Comparison of ENCODE assay signal across 10 mouse cellular contexts in genomic region chr5:47979371-47979770, GRCm38 (mm10). TPM values are rescaled to one million over a fixed set of nuclear protein-coding genes. Genes with fewer than 3 reads are reported as not detected.
DNase-seq lines count a peak whose midpoint lies in the region; ATAC-seq and TF ChIP-seq lines count a peak whose summit lies in the region.
"Had no signal": no experiment of that assay in that cellular context is flagged by ENCODE, and none has a peak within 500 bp of the region (broad histone marks: within the 10 kb centered on the region; RNA-seq: fewer than 3 reads in every experiment).

No protein-coding gene starts in this region.

- H3K27me3 ChIP-seq in hindbrain, postnatal 0 days (ENCODE audit: insufficient read depth, low read length), result no peaks in the 10 kb centered on the region
- no peaks in the 10 kb centered on the region for H3K27me3 ChIP-seq in hindbrain, embryonic 16.5 days (replicated peaks; ENCODE audit: control insufficient read depth, insufficient read depth, low read length)
- peaks cover 12% of the 10 kb centered on the region for H3K27me3 ChIP-seq in small intestine, adult 2 months (ENCODE audit: control insufficient read depth, insufficient read depth, low read length)
- peaks cover 4% of the 10 kb centered on the region for H3K27me3 ChIP-seq in hindbrain, embryonic 12.5 days

- H3K4me1 ChIP-seq in hindbrain, postnatal 0 days (ENCODE audit: insufficient read depth, low read length), result 0 out of 2 replicates have a peak, but pooled peaks cover 3% of the 10 kb centered on the region
- H3K4me1 ChIP-seq in hindbrain, embryonic 16.5 days (ENCODE audit: control insufficient read depth, insufficient read depth, low read depth, low read length), result no peaks in the 10 kb centered on the region
- H3K4me1 ChIP-seq in small intestine, adult 2 months (ENCODE audit: control insufficient read depth, insufficient read depth, insufficient read length, low read length), result peaks cover 10% of the 10 kb centered on the region
- peaks cover 8% of the 10 kb centered on the region for H3K4me1 ChIP-seq in hindbrain, embryonic 12.5 days

- H3K9me3 ChIP-seq in hindbrain, postnatal 0 days (ENCODE audit: low read length), result no peaks in the 10 kb centered on the region
- no peaks in the 10 kb centered on the region for H3K9me3 ChIP-seq in hindbrain, embryonic 16.5 days (ENCODE audit: control insufficient read depth, low read length)
- no peaks in the 10 kb centered on the region for H3K9me3 ChIP-seq in hindbrain, embryonic 12.5 days (replicated peaks)
- H3K9me3 ChIP-seq: intestine, embryonic 15.5 days; limb, embryonic 15.5 days had no signal

- no peak overlapping the region for H3K9ac ChIP-seq in hindbrain, postnatal 0 days (replicated peaks; ENCODE audit: low read length)
- H3K9ac ChIP-seq in hindbrain, embryonic 16.5 days (ENCODE audit: low read depth, low read length), result no peak overlapping the region
- H3K9ac ChIP-seq in hindbrain, embryonic 12.5 days, result no peak overlapping the region
- H3K9ac ChIP-seq: intestine, embryonic 15.5 days; limb, embryonic 15.5 days had no signal

- intact Hi-C loops in left cerebral cortex, postnatal 36 days (cut with DNase I), result no loop called here

- H3K4me2 ChIP-seq in hindbrain, postnatal 0 days (ENCODE audit: low read depth, low read length), result no peak overlapping the region
- H3K4me2 ChIP-seq in hindbrain, embryonic 16.5 days (ENCODE audit: low read length), result no peak overlapping the region
- no peak overlapping the region for H3K4me2 ChIP-seq in hindbrain, embryonic 12.5 days (replicated peaks)
- H3K4me2 ChIP-seq: intestine, embryonic 15.5 days; limb, embryonic 15.5 days had no signal

- TF ChIP-seq POLR2A in small intestine, adult 2 months (IDR thresholded peaks at IDR 0.05; ENCODE audit: low read depth, low read length), result no peak

- ATAC-seq in hindbrain, postnatal 0 days, result no peak
- ATAC-seq in hindbrain, embryonic 16.5 days, result no peak
- ATAC-seq in hindbrain, embryonic 12.5 days (ENCODE audit: low FRiP score), result no peak
- ATAC-seq: intestine, embryonic 15.5 days had no signal

- no peak overlapping the region for H3K4me3 ChIP-seq in hindbrain, postnatal 0 days (ENCODE audit: low read length)
- H3K4me3 ChIP-seq in hindbrain, embryonic 16.5 days (ENCODE audit: low read length), result no peak overlapping the region
- no peak overlapping the region for H3K4me3 ChIP-seq in small intestine, adult 2 months (ENCODE audit: low read depth, low read length)
- no peak overlapping the region for H3K4me3 ChIP-seq in hindbrain, embryonic 12.5 days
- H3K4me3 ChIP-seq: intestine, embryonic 15.5 days; limb, embryonic 15.5 days had no signal

- DNase-seq in hindbrain, postnatal 0 days (ENCODE audit: low spot score), result peak; percentile 55
- DNase-seq in thymus, postnatal 4 days, result peak; percentile 11
- DNase-seq in thymus, postnatal 0 days (ENCODE audit: low spot score), result no peak
- DNase-seq in embryo, embryonic 10.5 days (ENCODE audit: low spot score), result peak; percentile 65
- no peak for DNase-seq in left cerebral cortex, postnatal 36 days (ENCODE audit: low spot score in 2 of 2)

- no peak overlapping the region for H3K27ac ChIP-seq in hindbrain, postnatal 0 days
- no peak overlapping the region for H3K27ac ChIP-seq in hindbrain, embryonic 16.5 days (ENCODE audit: low read depth, low read length)
- no peak overlapping the region for H3K27ac ChIP-seq in small intestine, adult 2 months (ENCODE audit: insufficient read depth, low read depth, low read length)
- H3K27ac ChIP-seq in hindbrain, embryonic 12.5 days, result no peak overlapping the region
- H3K27ac ChIP-seq: intestine, embryonic 15.5 days; limb, embryonic 15.5 days had no signal

- no peaks in the 10 kb centered on the region for H3K36me3 ChIP-seq in hindbrain, postnatal 0 days (ENCODE audit: insufficient read depth, low read length)
- H3K36me3 ChIP-seq in hindbrain, embryonic 16.5 days (ENCODE audit: control insufficient read depth, insufficient read depth, low read length), result no peaks in the 10 kb centered on the region
- no peaks in the 10 kb centered on the region for H3K36me3 ChIP-seq in small intestine, adult 2 months (ENCODE audit: control insufficient read depth, insufficient read depth, low read length)
- H3K36me3 ChIP-seq in hindbrain, embryonic 12.5 days, result no peaks in the 10 kb centered on the region
- H3K36me3 ChIP-seq: intestine, embryonic 15.5 days; limb, embryonic 15.5 days had no signal

- TF ChIP-seq CTCF in hindbrain, postnatal 0 days (IDR thresholded peaks at IDR 0.05; ENCODE audit: low read depth), result peak; percentile 65
- TF ChIP-seq CTCF in small intestine, adult 2 months (IDR thresholded peaks at IDR 0.05; ENCODE audit: extremely low read depth, insufficient read length, insufficient replicate concordance, low read depth, low read length), result peak; percentile 23; the same call in 1 of the 2 replicates

- 51% methylated on average over 4 of the region's 4 CpGs for WGBS in hindbrain, postnatal 0 days
- WGBS in hindbrain, embryonic 16.5 days, result 40% methylated on average over 4 of the region's 4 CpGs
- whole genome bisulfite sequencing in small intestine, adult 2 months, result 13% methylated on average over 4 of the region's 4 CpGs
- WGBS in hindbrain, embryonic 12.5 days, result 38% methylated on average over 4 of the region's 4 CpGs

RNA-seq across cellular contexts. Expression of gene Slit2, which starts 3.6 kb away (rescaled TPM):
- 35.7 and 38.8 TPM in 2 replicates for total RNA-seq in hindbrain, postnatal 0 days (2014; rRNA removed)
- polyA plus RNA-seq in hindbrain, postnatal 0 days (2015; fragmentation: Nextera tagmentation; extraction: Ambion mirVana), result 10.5 and 13.1 TPM in 2 replicates
- polyA plus RNA-seq in hindbrain, embryonic 16.5 days (2015; fragmentation: Nextera tagmentation; extraction: Ambion mirVana), result 17.8 and 21.9 TPM in 2 replicates
- 0.69 and 1.1 TPM in 2 replicates for polyA plus RNA-seq in thymus, postnatal 0 days (2015; fragmentation: Nextera tagmentation; extraction: Ambion mirVana)
- polyA plus RNA-seq in small intestine, adult 2 months (2012; rRNA removed), result 1.5 and 2.2 TPM in 2 replicates
- 10 to 100 TPM; 39.2 to 40.3 TPM for total RNA-seq in left cerebral cortex, postnatal 36 days (2021)
- 71.7 and 78.1 TPM in 2 replicates for polyA plus RNA-seq in hindbrain, embryonic 12.5 days (2016; fragmentation: Nextera tagmentation; extraction: Ambion mirVana)

Comparison
In these comparisons a context has a peak if more than half of its experiments do, and no peak if none do; other contexts are left out.
1. DNase-seq: peak in hindbrain, postnatal 0 days (single experiment), thymus, postnatal 4 days (single experiment) and embryo, embryonic 10.5 days (single experiment); none in thymus, postnatal 0 days (single experiment) and left cerebral cortex, postnatal 36 days (0 of 2).